Mouse (Mus musculus) forebrain, embryonic 14.5 days (tissue): ENCODE results near the gene Mei4. TPM values are rescaled to one million over a fixed set of nuclear protein-coding genes. Genes with fewer than 3 reads are reported as not detected.

Source experiments
- ATAC-seq: fragments of 200-750 bp; cut with Nextera tagmentation; 2 replicates; pipeline ENCODE4 v1.8.0; 2017; ENCODE audit warnings: mild to moderate bottlenecking, moderate library complexity
- DNase-seq: peaks from one replicate; pipeline ENCODE4 v3.0.0-alpha.2; 2015; ENCODE audit warnings: low spot score
- H3K27ac ChIP-seq: fragments of 300-500 bp; sonication (generic); 2 replicates; pipeline ENCODE4 v1.5.1; 2014; ENCODE audit warnings: low read depth, mild to moderate bottlenecking, control low read depth, low read length, moderate library complexity
- H3K27me3 ChIP-seq: fragments of 300-500 bp; sonication (generic); replicated peaks from 2 replicates; pipeline ENCODE4 v1.6.1; 2014; ENCODE audit warnings: low read length, control low read depth, mixed read lengths; ENCODE audit not compliant: control insufficient read depth, insufficient read depth
- H3K36me3 ChIP-seq: fragments of 300-500 bp; sonication (generic); 2 replicates; pipeline ENCODE4 v1.6.1; 2014; ENCODE audit warnings: low read length, control low read depth; ENCODE audit not compliant: control insufficient read depth, insufficient read depth
- H3K4me1 ChIP-seq: fragments of 300-500 bp; sonication (generic); 2 replicates; pipeline ENCODE4 v1.6.1; 2014; ENCODE audit warnings: antibody characterized with exemption, low read length, control low read depth; ENCODE audit not compliant: control insufficient read depth, insufficient read depth
- H3K4me2 ChIP-seq: fragments of 300-500 bp; sonication (generic); 2 replicates; pipeline ENCODE4 v1.6.1; 2014; ENCODE audit warnings: mild to moderate bottlenecking, control low read depth, low read length
- H3K4me3 ChIP-seq: fragments of 300-500 bp; sonication (generic); 2 replicates; pipeline ENCODE4 v1.5.1; 2014; ENCODE audit warnings: low read depth, low read length, control low read depth
- H3K9ac ChIP-seq: fragments of 300-500 bp; sonication (generic); 2 replicates; pipeline ENCODE4 v1.6.1; 2014; ENCODE audit warnings: mild to moderate bottlenecking, low read length, control low read depth, moderate library complexity
- H3K9me3 ChIP-seq: fragments of 300-500 bp; sonication (generic); replicated peaks from 2 replicates; pipeline ENCODE4 v1.6.1; 2016; ENCODE audit warnings: low read length, control low read depth, mixed read lengths; ENCODE audit not compliant: control insufficient read depth
- WGBS: fragments of 180-500 bp; shearing (Covaris S2); extraction: QIAGEN DNeasy Blood & Tissue Kit; methylation state at CpG from one replicate; pipeline ENCODE4 v1.1.7; 2014; 5-methylcytosine and 5-hydroxymethylcytosine counted together
- polyA plus RNA-seq: library from polyadenylated mRNA; unstranded; fragments of >200 nt; fragmentation: Nextera tagmentation; extraction: Ambion mirVana; gene quantifications from 2 replicates; pipeline ENCODE4 v1.2.1, GENCODE M21; 2014

Gene Mei4
- polyA plus RNA-seq, 1 experiment from 2014 or later = 0.98 TPM

DNA sequence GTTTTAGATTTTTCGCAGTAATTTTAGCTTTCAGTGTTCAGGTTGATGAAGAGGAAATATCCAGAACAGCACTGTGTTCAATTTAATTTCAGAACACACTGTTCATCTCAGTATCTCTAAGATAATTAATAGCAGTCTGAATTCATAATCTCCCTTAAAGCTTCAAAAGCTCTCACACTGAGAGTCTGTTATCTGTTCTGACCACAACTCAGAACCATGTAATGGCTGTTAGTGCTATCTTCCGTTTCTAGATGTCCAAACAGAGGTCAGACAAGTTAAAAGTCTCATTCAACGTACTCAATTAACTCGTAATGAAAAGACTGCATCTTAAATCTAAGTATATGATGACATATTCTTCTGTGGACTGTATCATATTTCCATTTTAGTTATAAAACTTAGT, 77.1 kb downstream of the Mei4 start:
- WGBS = 89% methylated on average over 4 of the region's 4 CpGs
- no peak overlapping the region for H3K4me3 ChIP-seq
- no peak for ATAC-seq
- H3K36me3 ChIP-seq = no peaks in the 10 kb centered on the region
- H3K4me1 ChIP-seq = no peaks in the 10 kb centered on the region
- no peaks in the 10 kb centered on the region for H3K27me3 ChIP-seq
- no peak for DNase-seq
- H3K27ac ChIP-seq = no peak overlapping the region
- no peak overlapping the region for H3K9ac ChIP-seq
- no peaks in the 10 kb centered on the region for H3K9me3 ChIP-seq
- no peak overlapping the region for H3K4me2 ChIP-seq

DNA sequence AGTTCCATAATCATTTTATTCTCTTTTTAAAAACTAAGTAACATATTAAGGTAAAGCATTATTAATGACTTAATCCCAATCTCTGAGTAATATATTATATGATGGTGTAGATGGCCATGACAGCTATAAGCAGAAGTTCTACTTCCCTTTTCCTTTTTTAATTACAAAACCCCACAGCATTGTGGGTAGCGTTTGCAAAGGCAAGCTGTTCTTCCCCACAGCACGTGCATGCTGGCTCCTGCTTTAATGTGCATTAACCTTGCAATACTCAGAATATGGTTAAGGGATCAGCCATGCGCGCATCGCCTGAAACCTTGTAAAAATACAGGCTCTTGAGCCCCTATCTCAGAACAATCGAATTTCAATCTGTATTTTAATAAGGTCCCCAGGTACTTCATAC, 82.2 kb downstream of the Mei4 start:
- no peak overlapping the region for H3K27ac ChIP-seq
- WGBS = 78% methylated on average over 6 of the region's 6 CpGs
- DNase-seq (no peak), ATAC-seq (no peak)
- no peaks in the 10 kb centered on the region for H3K4me1 ChIP-seq
- H3K9me3 ChIP-seq = no peaks in the 10 kb centered on the region
- H3K9ac ChIP-seq = no peak overlapping the region
- no peak overlapping the region for H3K4me3 ChIP-seq
- H3K4me2 ChIP-seq = no peak overlapping the region
- no peaks in the 10 kb centered on the region for H3K36me3 ChIP-seq
- no peaks in the 10 kb centered on the region for H3K27me3 ChIP-seq

GRCm38 (mm10) chr9:81956858-81957257, 93.4 kb downstream of the Mei4 start:
- H3K9ac ChIP-seq = no peak overlapping the region
- ATAC-seq = no peak
- no peaks in the 10 kb centered on the region for H3K9me3 ChIP-seq
- no peaks in the 10 kb centered on the region for H3K4me1 ChIP-seq
- H3K27me3 ChIP-seq = no peaks in the 10 kb centered on the region
- no peak for DNase-seq
- no peak overlapping the region for H3K4me2 ChIP-seq
- H3K4me3 ChIP-seq = no peak overlapping the region
- WGBS = 84% methylated on average over 3 of the region's 3 CpGs
- no peaks in the 10 kb centered on the region for H3K36me3 ChIP-seq
- no peak overlapping the region for H3K27ac ChIP-seq

GRCm38 (mm10) chr9:81957842-81958241, 94.4 kb downstream of the Mei4 start:
- WGBS = 77% methylated on average over 2 of the region's 2 CpGs
- Histone ChIP-seq H3K27me3 (no peaks in the 10 kb centered on the region), H3K4me2 (no peak overlapping the region), H3K9ac (no peak overlapping the region), H3K27ac (no peak overlapping the region), H3K4me1 (no peaks in the 10 kb centered on the region), H3K4me3 (no peak overlapping the region), H3K36me3 (no peaks in the 10 kb centered on the region), H3K9me3 (no peaks in the 10 kb centered on the region)
- ATAC-seq = no peak
- DNase-seq = peak; percentile 2

- Histone ChIP-seq H3K9ac (no peak overlapping the region), H3K4me3 (no peak overlapping the region), H3K36me3 (no peaks in the 10 kb centered on the region), H3K27ac (no peak overlapping the region), H3K4me2 (no peak overlapping the region), H3K27me3 (no peaks in the 10 kb centered on the region), H3K9me3 (no peaks in the 10 kb centered on the region), H3K4me1 (no peaks in the 10 kb centered on the region)
- 98% methylated on average over 1 of the region's 1 CpGs for WGBS
- DNase-seq (no peak), ATAC-seq (no peak)
Measured at GRCm38 (mm10) chr9:81966765-81967164, 103.3 kb downstream of the Mei4 start.

GRCm38 (mm10) chr9:81968935-81969334, 105.5 kb downstream of the Mei4 start:
- H3K9me3 ChIP-seq = no peaks in the 10 kb centered on the region
- H3K27me3 ChIP-seq = no peaks in the 10 kb centered on the region
- no peak overlapping the region for H3K4me3 ChIP-seq
- no peak overlapping the region for H3K4me2 ChIP-seq
- no peak overlapping the region for H3K27ac ChIP-seq
- no peak for ATAC-seq
- H3K9ac ChIP-seq = no peak overlapping the region
- no peaks in the 10 kb centered on the region for H3K4me1 ChIP-seq
- H3K36me3 ChIP-seq = no peaks in the 10 kb centered on the region
- WGBS = 63% methylated on average over 2 of the region's 2 CpGs
- no peak for DNase-seq

DNA sequence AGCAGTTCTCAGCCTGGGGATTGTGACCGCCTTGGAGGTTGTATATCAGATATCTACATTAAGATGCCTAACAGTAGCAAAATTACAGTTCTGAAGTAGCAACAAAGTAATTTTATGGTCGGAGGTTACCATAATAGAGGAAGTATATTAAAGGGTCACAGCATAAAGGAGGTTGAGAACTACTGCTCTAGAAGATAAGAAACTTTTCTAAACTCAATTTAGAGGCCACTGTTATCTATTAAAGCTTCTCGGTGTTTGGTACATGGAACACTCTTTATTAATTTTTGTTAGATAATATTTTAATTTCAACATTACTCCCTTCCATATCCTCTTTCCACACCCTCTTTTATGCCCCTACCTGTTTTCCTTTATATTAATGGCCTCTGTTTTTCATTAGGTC, 119.0 kb downstream of the Mei4 start:
- DNase-seq (no peak), ATAC-seq (no peak)
- no peaks in the 10 kb centered on the region for H3K36me3 ChIP-seq
- H3K4me1 ChIP-seq = no peaks in the 10 kb centered on the region
- H3K9ac ChIP-seq = no peak overlapping the region
- 96% methylated on average over 3 of the region's 3 CpGs for WGBS
- no peak overlapping the region for H3K4me3 ChIP-seq
- no peaks in the 10 kb centered on the region for H3K9me3 ChIP-seq
- H3K4me2 ChIP-seq = no peak overlapping the region
- no peak overlapping the region for H3K27ac ChIP-seq
- no peaks in the 10 kb centered on the region for H3K27me3 ChIP-seq

DNA sequence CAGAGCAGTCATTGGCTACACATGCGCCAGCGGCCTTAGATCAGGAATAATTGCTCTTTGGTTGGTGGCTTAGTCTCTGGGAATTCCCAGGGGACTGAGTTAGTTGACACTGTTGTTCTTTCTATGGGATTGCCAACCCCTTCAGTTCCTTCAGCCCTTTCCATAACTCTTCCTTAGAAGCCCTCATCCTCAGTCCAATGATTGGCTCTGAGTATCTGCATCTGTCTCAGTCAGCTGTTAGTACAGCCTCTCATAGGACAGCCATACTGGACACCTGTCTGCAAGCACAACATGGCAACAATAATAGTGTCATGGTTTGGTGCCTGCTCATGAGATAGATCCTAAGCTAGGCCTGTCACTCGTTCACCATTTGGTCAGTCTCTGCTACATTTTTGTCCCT, 149.5 kb downstream of the Mei4 start:
- no peak overlapping the region for H3K4me3 ChIP-seq
- no peaks in the 10 kb centered on the region for H3K36me3 ChIP-seq
- no peaks in the 10 kb centered on the region for H3K27me3 ChIP-seq
- no peak overlapping the region for H3K9ac ChIP-seq
- ATAC-seq = no peak
- WGBS = 82% methylated on average over 3 of the region's 3 CpGs
- no peak overlapping the region for H3K4me2 ChIP-seq
- H3K4me1 ChIP-seq = no peaks in the 10 kb centered on the region
- no peaks in the 10 kb centered on the region for H3K9me3 ChIP-seq
- H3K27ac ChIP-seq = no peak overlapping the region
- DNase-seq = no peak

DNA sequence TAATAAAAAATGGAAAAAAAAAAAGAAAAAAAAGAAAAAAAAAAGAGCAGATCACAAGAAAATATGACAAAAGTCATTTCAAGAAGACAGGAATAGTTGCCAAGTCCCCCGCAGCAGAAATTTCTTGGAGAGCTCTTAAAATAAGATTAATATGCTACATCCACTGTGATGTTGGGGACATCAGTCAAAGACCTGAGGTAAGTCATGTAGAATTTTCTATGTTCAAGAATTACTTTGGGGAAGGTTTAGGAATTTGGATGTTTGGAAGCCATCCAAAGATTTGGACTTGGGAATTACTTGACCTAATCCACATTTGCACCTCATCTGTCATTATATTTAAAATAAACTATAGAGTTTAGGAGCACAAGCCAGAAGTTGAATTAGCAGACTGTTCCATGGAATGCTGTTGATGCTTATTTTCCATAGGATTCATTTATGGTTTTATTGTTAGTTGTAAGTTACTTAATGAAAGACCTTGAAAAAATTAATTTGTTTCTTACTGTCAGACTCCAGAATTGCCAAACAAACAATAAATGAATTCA, 179.1 kb downstream of the Mei4 start:
- H3K27me3 ChIP-seq = no peaks in the 10 kb centered on the region
- H3K4me2 ChIP-seq = no peak overlapping the region
- H3K4me1 ChIP-seq = no peaks in the 10 kb centered on the region
- H3K9me3 ChIP-seq = no peaks in the 10 kb centered on the region
- H3K36me3 ChIP-seq = no peaks in the 10 kb centered on the region
- no peak for DNase-seq
- WGBS = 95% methylated on average over 1 of the region's 1 CpGs
- ATAC-seq = no peak
- H3K27ac ChIP-seq = no peak overlapping the region
- no peak overlapping the region for H3K9ac ChIP-seq
- H3K4me3 ChIP-seq = no peak overlapping the region
